Mouse (Mus musculus): ENCODE measurements at regions not wholly inside any gene's neighbourhood (a gene's known extent, or its start where the extent isn't known, plus 50 kb on each side); places are given as distances from the start of the nearest gene placed in this dataset.

DNA sequence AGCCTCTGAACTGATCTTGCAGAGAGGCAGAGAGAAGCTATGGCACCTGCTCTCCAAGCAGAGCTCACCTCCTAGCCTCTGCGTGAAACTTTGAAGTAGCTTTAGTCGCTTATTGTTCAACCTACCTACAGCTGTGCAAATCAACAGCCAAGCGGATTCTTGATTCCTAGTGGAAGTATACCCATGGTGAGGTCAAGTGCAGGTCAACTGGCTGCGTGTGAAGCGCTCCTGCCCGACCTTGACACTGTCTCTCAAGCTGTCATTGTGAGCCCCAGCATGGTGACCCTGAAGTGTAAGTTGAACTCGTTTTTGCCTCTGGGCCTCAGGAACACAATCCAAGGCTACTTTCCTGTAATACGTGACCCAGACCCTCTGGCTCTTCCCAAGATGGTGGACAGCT, 341.2 kb upstream of the Nrp1 start:
- TF ChIP-seq CTCF (IDR thresholded peaks at IDR 0.05; ENCODE audit: extremely low read depth, insufficient read depth, insufficient read length, insufficient replicate concordance) (no peak), POLR2A (IDR thresholded peaks at IDR 0.05; ENCODE audit: low read depth, low read length) (no peak)
